Comparison of ENCODE assay signal across 8 mouse cellular contexts in genomic region chr4:137277166-137277513, GRCm38 (mm10). TPM values are rescaled to one million over a fixed set of nuclear protein-coding genes. Genes with fewer than 3 reads are reported as not detected.
A peak's percentile ranks its signal among the peaks of the same experiment; 100 is the strongest.
DNase-seq lines count a peak whose midpoint lies in the region; ATAC-seq and TF ChIP-seq lines count a peak whose summit lies in the region.

Gene Wnt4, plus strand, starts transcription at chr4:137277489.

- H3K4me2 ChIP-seq in intestine, postnatal 0 days (replicated peaks; ENCODE audit: low read depth) = peak within 1 kb of the TSS; percentile 95
- peak within 1 kb of the TSS; percentile 72 for H3K4me2 ChIP-seq in liver, postnatal 0 days (ENCODE audit: low read depth, low read length)

- peak within 1 kb of the TSS; percentile 37; the same call in 1 of the 2 replicates for H3K9ac ChIP-seq in intestine, postnatal 0 days (ENCODE audit: low read depth, low read length)
- peak within 1 kb of the TSS; percentile 67 for H3K9ac ChIP-seq in liver, postnatal 0 days (replicated peaks)

- H3K9me3 ChIP-seq in intestine, postnatal 0 days (ENCODE audit: control insufficient read depth) = no peaks in the 10 kb centered on the region
- H3K9me3 ChIP-seq in liver, postnatal 0 days (ENCODE audit: low read length) = no peaks in the 10 kb centered on the region

- peak within 1 kb of the TSS; percentile 51 for H3K4me3 ChIP-seq in intestine, postnatal 0 days (ENCODE audit: low read depth, low read length)
- peak within 1 kb of the TSS; percentile 57 for H3K4me3 ChIP-seq in liver, postnatal 0 days (ENCODE audit: low read depth, low read length)

- peak; percentile 41 to 59 for DNase-seq in cerebellum, postnatal 25 days
- no peak for DNase-seq in cerebellum, adult 11-12 months
- peak; percentile 91 for DNase-seq in adrenal gland, postnatal 14 days
- DNase-seq in gastrocnemius, adult 8-10 months (ENCODE audit: low spot score in 2 of 2) = peak; percentile 38 to 73
- DNase-seq in liver, postnatal 0 days = peak; percentile 77
- peak; percentile 70 for DNase-seq in ovary, postnatal 14 days (ENCODE audit: low spot score)
- DNase-seq in spleen, postnatal 14 days (ENCODE audit: low spot score in 2 of 2) = no peak

- no peaks in the 10 kb centered on the region for H3K36me3 ChIP-seq in intestine, postnatal 0 days (ENCODE audit: control insufficient read depth, insufficient read depth)
- H3K36me3 ChIP-seq in liver, postnatal 0 days (replicated peaks; ENCODE audit: insufficient read depth, low read length) = no peaks in the 10 kb centered on the region

- no peak for TF ChIP-seq CTCF in intestine, postnatal 0 days (IDR thresholded peaks at IDR 0.05; ENCODE audit: low read depth)
- no peak for TF ChIP-seq CTCF in liver, postnatal 0 days (IDR thresholded peaks at IDR 0.05; ENCODE audit: low read depth)

- no peak within 1 kb of the TSS for H3K27ac ChIP-seq in intestine, postnatal 0 days (ENCODE audit: low read depth, low read length)
- 0 out of 2 replicates have a peak within 1 kb of the TSS, but pooled peaks have one; percentile 34 for H3K27ac ChIP-seq in liver, postnatal 0 days (ENCODE audit: low read depth)

- H3K4me1 ChIP-seq in intestine, postnatal 0 days (replicated peaks; ENCODE audit: control insufficient read depth, insufficient read depth, low read length) = 0 out of 2 replicates have a peak, but pooled peaks cover 3% of the 10 kb centered on the region
- H3K4me1 ChIP-seq in liver, postnatal 0 days (ENCODE audit: insufficient read depth) = no peaks in the 10 kb centered on the region

- peaks cover 39% of the 10 kb centered on the region for H3K27me3 ChIP-seq in intestine, postnatal 0 days (replicated peaks; ENCODE audit: control insufficient read depth, insufficient read depth, low read length)
- peaks cover 62% of the 10 kb centered on the region for H3K27me3 ChIP-seq in liver, postnatal 0 days (ENCODE audit: insufficient read depth, low read length)

- 0 out of 2 replicates have a peak, but pooled peaks have one; percentile 13 for ATAC-seq in intestine, postnatal 0 days
- ATAC-seq in liver, postnatal 0 days = peak; percentile 82

- 0% methylated on average over 5 of the region's 45 CpGs for WGBS in intestine, postnatal 0 days
- 0% methylated on average over 1 of the region's 45 CpGs for WGBS in liver, postnatal 0 days (ENCODE audit: insufficient replicate concordance)

- no peak for TF ChIP-seq EP300 in liver, postnatal 0 days (IDR thresholded peaks at IDR 0.05; ENCODE audit: low read depth)

RNA-seq across cellular contexts. Expression of gene Wnt4, which starts in this region (rescaled TPM):
- total RNA-seq in adrenal gland, postnatal 14 days (2021) = 46.2 and 51.3 TPM in 2 replicates
- total RNA-seq in gastrocnemius, adult 8-10 months (2022) = 10 to 100 TPM; 12.3 to 17.7 (median 14.3) TPM
- 2.1 and 2.4 TPM in 2 replicates for polyA plus RNA-seq in intestine, postnatal 0 days (2015; fragmentation: Nextera tagmentation; extraction: Ambion mirVana)
- 5.1 and 5.7 TPM in 2 replicates for polyA plus RNA-seq in liver, postnatal 0 days (2015; fragmentation: Nextera tagmentation; extraction: Ambion mirVana)

Comparison
In these comparisons a context has a peak if more than half of its experiments do, and no peak if none do; other contexts are left out.
1. DNase-seq: peak in cerebellum, postnatal 25 days (2 of 2), adrenal gland, postnatal 14 days (single experiment), gastrocnemius, adult 8-10 months (2 of 2), liver, postnatal 0 days (single experiment) and ovary, postnatal 14 days (single experiment); none in cerebellum, adult 11-12 months (single experiment) and spleen, postnatal 14 days (0 of 2).